Mouse (Mus musculus) adipocyte (in vitro differentiated cells): ENCODE results near the gene B3galt4.
"Not testable (repeated sequence)": the region's sequence is repeated elsewhere in the genome, so short reads cannot be mapped to it uniquely, and the experiment has no call there.

ENCODE experiments used
- DNase-seq: peaks from one replicate; pipeline ENCODE4 v3.0.0-alpha.2; 2016; ENCODE audit warnings: low spot score

The B3galt4 gene

DNA sequence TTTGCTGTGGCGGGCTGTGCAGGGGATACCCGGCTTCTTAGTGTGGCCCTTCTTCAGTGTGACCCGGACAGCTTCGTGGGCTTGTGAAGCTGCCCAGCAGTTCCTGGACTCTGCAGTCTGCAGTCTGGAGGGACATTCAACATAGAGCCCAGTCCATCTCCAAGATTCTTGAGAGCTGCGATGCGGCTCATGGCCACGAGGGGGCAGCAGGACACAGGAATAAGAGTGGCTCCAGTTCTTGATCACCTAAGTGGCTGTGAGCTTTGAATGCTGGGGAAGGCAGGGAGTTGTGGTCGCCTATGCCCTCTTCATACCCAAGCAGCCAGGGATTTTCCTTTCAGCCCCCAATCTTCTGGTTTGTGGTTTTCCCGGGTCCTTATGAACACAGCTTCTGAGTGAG is 17.2 kb upstream of the B3galt4 start:
- peak; percentile 90 for DNase-seq

DNA sequence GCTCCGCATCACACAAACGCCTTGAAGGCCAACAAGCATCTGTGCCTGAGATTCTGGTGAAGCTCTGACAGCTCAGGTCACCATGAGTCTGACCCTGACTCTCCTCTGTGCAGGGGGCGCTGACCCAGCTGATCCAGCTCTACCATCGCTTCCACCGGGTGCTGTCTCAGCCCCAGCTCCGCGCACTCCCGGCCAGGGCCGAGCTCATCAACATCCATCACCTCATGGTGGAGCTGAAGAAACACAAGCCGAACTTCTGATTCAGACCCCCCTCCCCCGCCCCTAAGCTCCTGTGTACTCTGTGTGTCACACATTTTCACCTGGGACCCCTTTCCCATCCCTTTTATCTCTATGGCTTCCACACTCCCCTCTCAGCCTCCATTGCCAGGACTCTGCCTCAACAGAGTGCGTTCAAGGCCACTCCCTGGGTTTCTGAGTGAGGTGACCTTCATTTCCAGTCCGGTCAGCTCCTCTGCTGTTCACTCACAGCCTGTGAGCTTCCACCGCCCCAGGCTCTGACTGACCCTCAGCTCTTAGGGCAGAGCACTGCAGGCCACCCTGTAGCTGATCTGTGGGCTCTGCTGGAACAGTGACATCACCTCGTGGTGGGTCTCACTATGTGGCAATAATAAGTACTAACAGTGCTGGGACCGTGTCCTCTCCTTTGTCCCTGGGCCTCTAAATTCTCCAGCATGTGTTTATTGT is 14.7 kb upstream of the B3galt4 start:
- no peak for DNase-seq

DNA sequence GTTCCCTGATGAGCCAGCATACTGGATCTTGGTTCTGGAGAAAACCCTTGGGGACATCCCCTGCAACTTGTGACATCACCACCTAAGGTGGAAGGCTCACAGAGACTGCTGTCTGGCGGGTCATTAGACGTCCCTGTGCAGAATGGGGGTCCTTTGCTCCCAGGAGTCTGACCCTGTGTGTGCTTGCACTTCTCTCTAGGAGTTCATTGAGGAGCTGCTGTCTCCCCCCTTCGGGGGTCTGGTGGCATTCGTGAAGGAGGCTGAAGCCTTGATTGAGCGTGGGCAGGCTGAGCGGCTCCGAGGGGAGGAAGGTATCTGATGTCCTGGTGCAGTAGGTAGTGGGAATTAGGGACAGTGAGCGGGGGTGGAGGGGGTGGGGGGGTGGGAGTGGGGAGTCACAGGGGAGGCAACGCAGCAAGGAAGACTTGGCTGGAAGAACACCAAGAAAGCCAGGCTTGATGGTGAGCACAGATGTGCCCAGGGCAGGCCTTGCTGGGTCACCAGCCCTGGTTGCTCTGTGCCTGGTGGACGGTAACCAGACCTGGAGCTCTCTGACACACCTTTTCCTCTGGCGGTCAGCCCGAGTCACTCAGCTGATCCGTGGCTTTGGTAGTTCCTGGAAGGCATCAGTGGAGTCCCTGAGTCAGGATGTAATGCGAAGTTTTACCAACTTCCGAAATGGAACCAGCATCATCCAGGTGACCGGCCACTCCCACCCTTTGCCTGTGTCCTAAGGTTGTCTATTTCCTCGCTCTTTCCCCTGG is 14.0 kb upstream of the B3galt4 start:
- DNase-seq = no peak

DNA sequence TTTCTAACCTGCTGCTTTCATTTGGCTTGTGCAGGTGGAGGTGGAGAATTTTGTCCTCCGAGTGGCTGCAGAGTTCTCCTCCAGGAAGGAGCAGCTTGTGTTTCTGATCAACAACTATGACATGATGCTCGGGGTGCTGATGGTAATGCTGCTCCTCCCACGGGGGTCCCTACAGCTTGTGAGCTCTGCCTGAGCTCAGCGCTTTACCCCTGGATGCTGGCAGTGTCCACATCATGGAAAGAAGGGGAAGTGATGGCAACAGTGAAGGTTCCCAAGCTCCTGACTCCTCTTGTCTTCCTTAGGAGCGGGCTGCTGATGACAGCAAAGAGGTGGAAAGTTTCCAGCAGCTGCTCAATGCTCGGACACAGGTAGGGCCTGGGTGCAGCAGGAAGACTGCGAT is 11.6 kb upstream of the B3galt4 start:
- no peak for DNase-seq

DNA sequence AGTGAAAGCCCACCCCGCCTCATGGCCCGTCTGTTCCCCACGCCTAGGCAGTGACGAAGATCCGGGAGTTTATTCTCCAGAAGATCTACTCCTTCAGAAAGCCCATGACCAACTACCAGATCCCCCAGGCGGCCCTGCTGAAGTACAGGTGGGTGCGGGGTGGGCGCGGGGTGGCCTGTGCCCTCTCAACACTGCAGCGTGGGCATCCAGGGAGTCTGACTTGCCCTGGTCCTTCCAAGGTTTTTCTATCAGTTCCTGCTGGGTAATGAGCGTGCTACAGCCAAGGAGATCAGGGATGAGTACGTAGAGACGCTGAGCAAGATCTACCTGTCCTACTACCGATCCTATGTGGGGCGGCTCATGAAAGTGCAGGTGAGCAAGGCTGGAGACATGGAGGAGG is 8.7 kb upstream of the B3galt4 start:
- DNase-seq = no peak

DNA sequence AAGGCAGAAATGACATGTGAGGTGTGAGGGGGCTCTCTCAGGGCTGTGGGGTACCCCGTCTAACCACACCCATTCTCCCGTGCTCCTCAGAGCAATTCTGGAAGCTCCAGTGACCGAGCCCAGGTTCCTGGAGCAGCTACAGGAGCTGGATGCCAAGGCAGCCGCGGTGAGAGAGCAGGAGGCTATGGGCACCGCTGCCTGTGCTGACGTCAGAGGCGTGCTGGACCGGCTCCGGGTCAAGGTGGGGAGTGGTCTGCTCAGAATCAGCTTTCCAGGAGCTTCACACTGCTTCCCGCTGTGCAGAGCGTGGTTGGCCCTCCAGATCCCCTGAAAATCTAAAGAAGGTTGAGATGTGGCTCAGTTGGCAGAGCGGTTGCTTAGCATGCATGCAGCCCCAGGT is 7.8 kb upstream of the B3galt4 start:
- DNase-seq = no peak

DNA sequence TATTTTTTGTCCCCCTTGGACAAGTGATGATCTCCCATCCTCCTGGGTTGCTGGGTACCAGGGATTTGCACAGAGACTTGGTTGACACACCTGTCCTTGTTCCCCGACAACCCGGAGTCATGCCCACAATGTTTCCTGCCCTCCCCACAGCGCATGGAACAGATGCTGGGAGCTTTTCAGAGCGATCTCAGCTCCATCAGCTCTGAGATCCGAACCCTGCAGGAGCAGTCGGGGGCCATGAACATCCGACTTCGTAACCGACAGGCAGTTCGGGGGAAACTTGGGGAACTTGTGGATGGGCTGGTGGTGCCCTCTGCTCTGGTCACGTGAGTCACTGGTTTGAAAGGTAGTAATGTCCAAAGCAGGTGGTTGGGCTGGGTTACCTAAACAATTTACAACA is 7.2 kb upstream of the B3galt4 start:
- DNase-seq = no peak

DNA sequence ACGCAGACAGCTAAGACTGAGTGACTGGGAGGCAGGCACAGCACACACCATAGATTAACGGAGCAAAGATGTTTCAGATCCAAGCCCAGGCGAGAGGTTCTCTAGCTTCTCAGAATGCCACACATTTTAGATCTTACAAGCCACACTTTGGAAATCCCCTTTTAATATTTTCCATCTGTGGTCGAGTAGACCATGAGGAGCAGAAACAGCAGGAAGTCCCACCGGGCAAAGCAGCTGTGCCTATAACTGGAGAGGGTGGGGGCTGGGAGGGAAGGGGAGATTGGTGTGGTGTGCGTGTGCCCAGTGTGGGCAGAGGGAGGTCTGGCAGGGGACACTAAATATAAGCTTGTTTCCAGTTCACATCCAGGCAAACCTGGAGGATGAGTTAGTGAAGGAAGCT is 6.2 kb upstream of the B3galt4 start:
- no peak for DNase-seq

DNA sequence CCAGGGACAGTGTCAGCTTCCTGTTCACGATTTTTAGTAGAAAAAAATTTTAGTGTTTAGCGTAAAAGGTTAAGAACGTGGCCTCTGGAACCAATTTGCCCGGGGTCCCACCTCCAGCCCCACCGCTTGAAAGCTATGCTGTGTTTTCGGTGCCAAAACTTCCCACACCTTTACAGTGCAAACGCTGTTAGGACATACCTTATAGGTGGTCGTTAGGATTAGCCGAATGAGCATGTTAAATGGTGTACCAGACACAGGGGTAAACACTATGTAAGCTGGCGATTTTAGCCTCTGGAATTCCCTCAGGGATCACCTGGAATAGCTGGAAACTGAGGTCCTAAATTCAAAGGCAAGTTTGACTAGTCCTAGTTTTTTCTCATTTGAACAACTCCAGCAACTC is 5.0 kb upstream of the B3galt4 start:
- DNase-seq = no peak

DNA sequence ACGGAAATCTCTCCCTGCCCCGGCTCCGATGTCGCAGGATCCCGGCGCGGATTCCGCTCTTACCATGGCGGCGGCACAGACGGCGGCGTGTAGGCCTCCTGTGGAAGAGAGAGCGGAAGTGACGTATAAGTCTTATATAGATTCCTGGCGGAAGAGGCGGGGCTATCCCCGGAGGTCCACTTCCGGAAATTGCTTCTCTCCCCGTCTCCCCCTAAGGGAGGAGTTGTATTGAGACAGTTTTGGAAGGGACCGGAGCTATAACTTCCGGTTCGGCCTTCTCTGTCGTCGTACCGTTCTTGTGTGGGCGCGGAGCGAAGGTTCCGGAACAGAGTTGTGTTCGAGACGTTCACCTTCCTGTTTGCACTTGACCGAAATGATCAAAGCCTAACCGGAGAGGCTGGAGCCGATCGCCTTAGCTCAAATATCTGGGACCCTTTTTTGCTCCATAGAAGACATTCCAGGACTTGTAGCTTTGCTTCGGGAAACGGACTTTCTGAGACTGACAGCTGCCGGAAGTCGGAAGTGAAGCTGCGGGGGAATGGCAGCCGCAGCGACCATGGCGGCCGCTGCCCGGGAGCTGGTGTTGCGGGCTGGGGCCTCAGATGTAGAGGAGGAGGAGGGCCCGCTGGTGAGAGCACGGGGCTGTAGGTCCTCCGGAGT is 4.4 kb upstream of the B3galt4 start, which contains the start of the genes Vps52 and Rps18:
Vps52 (plus strand) TSS at position 258 of the 660 bp plus-strand sequence.
Rps18 (minus strand) TSS at position 447 of the 660 bp plus-strand sequence.
- peak; percentile 97 for DNase-seq

DNA sequence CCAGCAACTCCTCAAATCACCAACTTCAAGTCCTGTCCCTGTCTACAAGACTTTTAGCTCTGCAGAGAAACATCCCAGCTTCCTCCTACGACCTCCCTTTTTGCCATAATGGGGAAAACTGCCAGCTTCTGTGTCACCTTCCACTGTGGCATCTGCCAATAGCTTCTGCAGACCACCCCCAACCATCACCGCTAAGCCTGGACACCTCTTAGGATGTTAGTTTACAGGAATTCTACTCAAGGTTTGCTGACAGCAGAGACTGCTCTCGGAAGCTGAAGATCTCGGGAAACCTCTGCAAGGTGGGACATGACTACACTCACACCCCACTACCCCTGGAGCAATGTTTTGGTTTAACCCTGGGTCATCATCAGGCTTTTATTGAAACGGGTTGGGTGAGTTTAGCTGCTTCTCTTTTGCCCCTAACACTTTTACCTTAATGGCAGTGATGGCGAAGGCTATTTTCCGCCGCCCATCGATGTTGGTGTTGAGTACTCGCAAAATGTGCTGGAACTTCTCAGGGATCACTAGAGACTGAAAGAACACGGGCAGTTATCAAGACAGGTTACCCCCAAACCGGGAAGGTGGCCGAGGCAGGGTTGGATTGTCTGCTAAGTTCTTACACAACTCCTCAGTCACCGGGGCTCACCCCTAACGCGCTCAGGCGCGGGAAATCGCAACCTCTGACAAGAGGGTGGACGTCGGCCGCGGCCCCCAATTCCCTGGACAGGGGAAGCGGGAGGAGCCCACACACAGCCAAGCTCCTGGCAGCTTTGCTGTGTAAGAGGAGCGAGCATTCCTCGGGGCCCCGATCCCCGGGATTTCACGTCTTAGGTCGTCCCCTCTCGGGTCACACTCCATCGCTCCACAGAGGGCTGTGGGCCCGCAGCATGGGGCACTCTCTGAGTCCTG is 3.6 kb upstream of the B3galt4 start:
- peak; percentile 62 for DNase-seq

DNA sequence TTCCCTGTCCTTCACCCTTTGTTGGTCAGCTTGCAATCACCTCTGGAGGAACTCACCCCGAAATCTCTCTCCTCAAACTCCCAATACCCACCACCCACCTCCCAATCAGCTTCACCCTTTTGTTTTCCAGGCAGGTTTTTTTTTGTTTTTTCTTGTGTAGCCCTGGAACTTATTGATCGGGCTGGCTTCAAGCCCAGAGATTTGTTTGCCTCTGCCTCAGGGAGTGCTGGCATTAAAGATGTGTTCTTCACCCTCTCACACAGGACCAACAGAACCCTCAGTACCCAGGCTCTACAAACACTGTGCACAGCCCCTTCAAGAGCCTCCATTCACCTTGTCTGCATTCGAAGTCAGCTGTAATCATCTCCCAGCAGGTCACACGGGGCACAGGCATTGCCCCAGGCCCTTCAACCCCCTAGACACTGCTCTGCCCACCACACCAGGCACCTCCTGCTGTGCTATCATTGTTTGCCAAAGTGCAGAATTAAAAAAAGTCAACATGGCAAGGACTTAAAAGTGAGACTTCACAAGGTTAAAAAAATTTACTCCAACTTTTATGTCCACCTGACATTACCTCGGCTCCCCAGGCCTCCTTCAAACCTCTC is 2.8 kb upstream of the B3galt4 start:
- DNase-seq = no peak

DNA sequence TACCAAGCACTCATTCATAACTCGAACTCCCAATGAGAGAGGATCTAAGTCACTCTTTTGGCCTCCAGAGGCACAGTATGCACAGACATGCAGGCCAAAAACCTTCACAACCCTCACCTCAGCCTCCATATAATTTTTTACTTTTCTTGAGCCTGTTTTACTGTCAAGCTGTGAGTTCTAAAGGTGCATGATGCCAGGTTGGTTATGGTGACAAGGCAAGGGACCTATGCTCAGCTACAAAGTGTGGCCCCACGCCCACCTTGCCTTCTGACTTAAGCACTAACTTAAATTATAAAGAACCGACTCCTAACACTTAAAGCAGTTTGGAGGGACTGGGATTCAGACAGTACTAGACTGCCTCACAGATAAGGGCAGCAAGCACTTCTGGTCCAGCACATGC is 2.0 kb upstream of the B3galt4 start:
- no peak for DNase-seq

DNA sequence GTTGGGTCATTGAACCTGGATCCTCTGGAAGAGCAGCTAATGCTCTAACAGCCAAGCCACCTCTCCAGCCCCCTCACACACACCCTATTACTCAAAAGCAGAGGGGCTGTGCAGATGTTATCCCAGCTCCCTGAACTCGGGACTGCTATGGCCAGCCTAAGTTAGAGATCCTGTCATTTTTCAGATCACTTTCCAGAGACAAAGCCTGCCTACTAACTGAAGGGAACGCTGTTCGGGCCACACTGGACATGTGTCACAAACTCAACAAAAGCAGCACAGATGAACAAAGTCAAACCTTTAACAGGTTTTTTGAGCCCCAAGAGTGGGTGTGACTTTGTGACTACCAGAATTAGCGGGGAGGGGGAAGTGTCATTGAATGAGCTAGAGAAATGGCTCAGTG is 1.6 kb upstream of the B3galt4 start:
- DNase-seq = no peak

DNA sequence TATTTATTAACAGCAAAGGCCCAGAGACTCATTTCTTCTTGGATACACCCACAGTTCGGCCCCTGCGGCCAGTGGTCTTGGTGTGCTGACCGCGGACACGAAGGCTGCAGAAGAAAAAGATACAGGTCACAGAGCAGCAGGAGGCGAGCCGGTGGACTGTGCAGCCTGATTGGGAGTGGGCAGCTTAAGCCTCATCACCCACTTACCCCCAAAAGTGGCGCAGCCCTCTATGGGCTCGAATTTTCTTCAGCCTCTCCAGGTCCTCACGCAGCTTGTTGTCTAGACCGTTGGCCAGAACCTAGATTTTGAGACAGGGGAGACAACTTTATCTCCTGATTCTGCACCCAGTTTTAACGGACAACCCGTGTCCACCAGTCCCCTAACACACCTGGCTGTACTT is 727 bp upstream of the B3galt4 start:
- not testable (repeated sequence) for DNase-seq

DNA sequence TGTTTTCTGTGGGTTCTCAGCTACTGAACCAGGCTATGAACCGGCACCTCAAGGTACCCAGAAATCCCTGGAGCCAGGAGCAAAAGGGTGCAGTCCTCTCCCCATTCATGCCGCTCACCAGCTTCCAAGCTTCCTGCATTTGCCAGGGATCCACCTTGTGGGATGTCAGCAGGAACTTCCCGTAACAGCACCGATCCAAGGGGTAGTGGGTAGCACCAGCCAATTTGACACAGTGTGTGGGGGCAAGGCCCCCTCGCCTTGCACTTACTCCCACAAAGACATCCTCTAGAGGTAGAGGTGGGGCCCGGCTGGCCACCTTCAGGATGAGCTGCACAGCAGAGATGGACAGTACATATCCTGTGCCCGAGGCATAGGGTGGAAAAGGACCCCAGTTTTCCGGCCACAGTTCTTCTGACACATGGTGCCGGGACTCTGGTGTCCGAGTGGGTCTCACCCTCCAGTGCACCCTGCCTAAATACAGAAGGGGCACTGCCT is 1.1 kb downstream of the B3galt4 start:
- no peak for DNase-seq

DNA sequence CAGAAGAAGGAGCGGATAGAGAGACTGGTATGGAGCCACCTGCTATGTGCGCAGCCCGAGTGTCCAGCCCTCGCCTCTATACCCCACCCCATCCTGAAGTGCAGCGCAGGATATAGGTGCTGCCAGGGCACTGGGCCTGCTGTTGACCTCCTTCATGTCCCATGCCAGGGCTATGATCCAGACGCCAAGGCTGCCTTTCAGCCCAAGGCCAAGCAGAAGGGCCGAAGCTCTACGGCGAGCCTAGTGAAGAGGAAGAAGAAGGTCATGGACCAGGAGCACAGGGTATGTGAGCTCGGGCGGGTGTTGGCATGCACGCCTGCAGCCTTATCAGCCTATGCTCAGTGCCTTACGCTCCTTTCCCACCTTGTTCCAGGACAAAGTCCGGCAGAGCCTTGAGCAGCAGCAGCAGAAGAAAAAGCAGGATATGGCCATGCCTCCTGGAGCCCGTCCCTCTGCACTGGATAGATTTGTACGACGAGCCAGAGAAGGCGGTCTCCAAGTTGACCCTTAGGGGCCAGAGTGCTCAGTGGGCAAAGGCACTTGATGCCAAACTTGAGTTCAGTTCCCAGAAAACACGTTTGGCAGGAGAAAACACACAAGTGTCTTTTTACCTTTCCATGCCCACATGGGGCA is 2.3 kb downstream of the B3galt4 start:
- no peak for DNase-seq

DNA sequence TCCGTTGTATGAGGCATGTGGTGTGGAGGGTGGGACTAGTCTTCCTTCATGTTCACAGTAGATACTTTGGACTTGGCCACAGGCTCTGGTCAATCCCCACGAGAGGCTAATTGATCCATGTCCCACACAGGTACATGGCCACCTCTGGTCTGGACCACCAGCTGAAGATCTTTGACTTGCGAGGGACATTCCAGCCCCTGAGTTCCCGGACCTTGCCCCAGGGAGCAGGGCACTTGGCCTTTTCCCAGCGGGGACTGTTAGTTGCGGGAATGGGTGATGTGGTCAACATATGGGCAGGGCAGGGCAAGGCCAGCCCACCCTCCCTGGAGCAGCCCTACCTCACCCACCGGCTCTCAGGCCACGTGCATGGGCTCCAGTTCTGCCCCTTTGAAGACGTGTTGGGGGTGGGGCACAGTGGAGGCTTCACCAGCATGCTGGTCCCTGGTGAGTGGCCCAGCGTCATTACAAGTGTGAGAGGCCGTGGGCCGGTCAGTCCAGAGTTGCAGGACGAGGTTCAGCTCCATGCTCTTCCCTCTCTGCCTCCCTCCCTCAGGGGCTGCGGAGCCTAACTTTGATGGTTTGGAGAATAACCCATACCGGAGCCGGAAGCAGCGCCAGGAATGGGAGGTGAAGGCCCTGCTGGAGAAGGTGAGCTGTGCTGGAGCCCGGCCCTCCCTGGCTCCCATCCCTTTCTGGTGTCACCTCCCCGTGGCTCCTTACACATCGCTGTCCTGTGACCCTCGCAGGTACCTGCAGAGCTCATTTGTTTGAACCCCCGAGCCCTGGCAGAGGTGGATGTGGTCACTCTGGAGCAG is 3.0 kb downstream of the B3galt4 start:
- DNase-seq = no peak

DNA sequence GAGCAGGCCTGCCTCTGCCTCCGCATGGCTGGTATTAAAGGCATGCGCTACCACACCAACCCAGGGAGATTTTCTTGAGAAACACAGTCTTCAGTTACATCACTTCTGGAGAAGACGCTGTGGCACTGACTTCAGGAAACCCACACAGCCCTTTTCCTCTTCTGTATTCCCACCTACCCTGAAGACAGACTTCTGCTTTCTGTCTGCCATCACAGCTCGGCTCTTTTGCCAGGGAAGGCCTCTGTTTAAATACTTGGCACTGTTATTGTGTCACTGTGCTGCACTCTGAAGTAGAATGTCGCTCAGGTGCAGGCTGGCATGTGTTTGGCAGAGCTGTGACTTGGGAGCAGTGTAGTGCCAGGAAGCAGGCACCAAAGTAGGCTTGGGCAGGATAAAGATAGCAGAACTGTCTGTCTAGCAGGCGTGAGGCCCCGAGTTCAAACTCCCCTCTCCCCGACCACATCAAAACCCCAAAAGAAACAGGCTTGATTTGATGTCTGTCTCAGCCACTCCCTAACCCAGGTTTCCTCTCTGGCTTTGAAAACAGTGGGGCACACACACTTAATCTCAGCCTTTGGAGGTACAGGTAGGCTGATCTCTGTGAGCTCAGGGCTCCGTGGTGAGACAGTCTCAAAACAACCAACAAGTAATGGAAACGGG is 3.7 kb downstream of the B3galt4 start:
- DNase-seq = no peak
